Mouse (Mus musculus) stomach, embryonic 15.5 days (tissue): ENCODE measurements around the gene Ifitm10. TPM values are rescaled to one million over a fixed set of nuclear protein-coding genes. Genes with fewer than 3 reads are reported as not detected.
A peak's percentile ranks its signal among the peaks of the same experiment; 100 is the strongest.
"Not testable (repeated sequence)": the region's sequence is repeated elsewhere in the genome, so short reads cannot be mapped to it uniquely, and the experiment has no call there.

Experiments used
- ATAC-seq: fragments of 200-750 bp; cut with Nextera tagmentation; 2 replicates; pipeline ENCODE4 v1.8.0; 2017; ENCODE audit warnings: low read depth, moderate number of reproducible peaks, moderate TSS enrichment; ENCODE audit not compliant: insufficient read depth, low FRiP score
- H3K27ac ChIP-seq: fragments of 300-500 bp; sonication (generic); 2 replicates; pipeline ENCODE4 v1.5.1; 2015; ENCODE audit warnings: mild to moderate bottlenecking, inconsistent platforms
- H3K27me3 ChIP-seq: fragments of 300-500 bp; sonication (generic); replicated peaks from 2 replicates; pipeline ENCODE4 v1.6.1; 2015; ENCODE audit warnings: inconsistent platforms
- H3K36me3 ChIP-seq: fragments of 300-500 bp; sonication (generic); 2 replicates; pipeline ENCODE4 v1.6.1; 2015; ENCODE audit warnings: inconsistent platforms
- H3K4me1 ChIP-seq: fragments of 300-500 bp; sonication (generic); 2 replicates; pipeline ENCODE4 v1.6.1; 2015; ENCODE audit warnings: inconsistent platforms
- H3K4me2 ChIP-seq: fragments of 300-500 bp; sonication (generic); 2 replicates; pipeline ENCODE4 v1.6.1; 2015; ENCODE audit warnings: mild to moderate bottlenecking, inconsistent platforms
- H3K4me3 ChIP-seq: fragments of 300-500 bp; sonication (generic); replicated peaks from 2 replicates; pipeline ENCODE4 v1.5.1; 2015; ENCODE audit warnings: inconsistent platforms
- H3K9ac ChIP-seq: fragments of 300-500 bp; sonication (generic); 2 replicates; pipeline ENCODE4 v1.6.1; 2015; ENCODE audit warnings: inconsistent platforms
- H3K9me3 ChIP-seq: fragments of 300-500 bp; sonication (generic); 2 replicates; pipeline ENCODE4 v1.6.1; 2016; ENCODE audit warnings: inconsistent platforms
- WGBS: fragments of 180-500 bp; shearing (Covaris S2); methylation state at CpG from one replicate; pipeline ENCODE4 v1.1.7; 2015; 5-methylcytosine and 5-hydroxymethylcytosine counted together
- polyA plus RNA-seq: library from polyadenylated mRNA; unstranded; fragments of >200 nt; fragmentation: Nextera tagmentation; extraction: Ambion mirVana; gene quantifications from 2 replicates; pipeline ENCODE4 v1.2.1, GENCODE M21; 2015

The Ifitm10 gene
- polyA plus RNA-seq, 1 experiment from 2014 or later: 2.8 TPM

DNA sequence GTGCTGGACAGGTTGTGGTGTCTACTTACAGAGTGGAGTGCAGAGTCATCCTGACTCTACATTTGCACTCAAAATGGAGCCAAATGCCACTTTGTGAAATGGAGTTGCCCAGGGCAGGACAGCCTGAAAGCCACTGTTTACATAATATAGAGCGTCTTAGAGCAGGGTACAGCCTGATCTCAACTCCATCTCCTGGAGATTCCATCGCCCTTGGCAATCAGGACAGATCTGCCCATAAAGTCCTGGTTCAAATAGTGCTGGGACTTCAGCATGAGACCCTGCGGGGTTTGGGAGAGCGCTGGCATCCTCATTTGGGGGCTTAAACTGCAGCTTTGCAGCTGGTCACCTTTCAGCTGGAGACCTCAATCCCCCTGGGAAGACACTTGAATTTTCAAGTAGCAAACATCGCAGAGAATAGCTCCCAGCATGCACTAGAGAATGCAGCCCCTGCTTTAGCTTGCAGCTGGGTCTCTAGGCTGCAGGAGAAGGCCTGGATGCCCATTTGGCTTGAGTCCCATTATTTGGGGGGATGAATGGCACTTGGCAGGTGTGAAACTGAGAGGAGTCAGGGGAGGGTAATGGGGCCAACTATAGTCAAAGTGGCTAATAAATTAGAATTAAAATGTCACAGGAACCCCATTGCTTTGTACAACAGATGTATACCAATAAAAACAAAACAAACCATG lies 58.8 kb downstream of the Ifitm10 start:
- no peaks in the 10 kb centered on the region for H3K27me3 ChIP-seq
- no peak overlapping the region for H3K4me3 ChIP-seq
- H3K4me2 ChIP-seq: no peak overlapping the region
- H3K9ac ChIP-seq: no peak overlapping the region
- no peak overlapping the region for H3K27ac ChIP-seq
- H3K4me1 ChIP-seq: peaks cover 5% of the 10 kb centered on the region; the same call in 1 of the 2 replicates
- H3K9me3 ChIP-seq: no peaks in the 10 kb centered on the region
- no peak for ATAC-seq
- WGBS: 61% methylated on average over 5 of the region's 5 CpGs
- no peaks in the 10 kb centered on the region for H3K36me3 ChIP-seq

DNA sequence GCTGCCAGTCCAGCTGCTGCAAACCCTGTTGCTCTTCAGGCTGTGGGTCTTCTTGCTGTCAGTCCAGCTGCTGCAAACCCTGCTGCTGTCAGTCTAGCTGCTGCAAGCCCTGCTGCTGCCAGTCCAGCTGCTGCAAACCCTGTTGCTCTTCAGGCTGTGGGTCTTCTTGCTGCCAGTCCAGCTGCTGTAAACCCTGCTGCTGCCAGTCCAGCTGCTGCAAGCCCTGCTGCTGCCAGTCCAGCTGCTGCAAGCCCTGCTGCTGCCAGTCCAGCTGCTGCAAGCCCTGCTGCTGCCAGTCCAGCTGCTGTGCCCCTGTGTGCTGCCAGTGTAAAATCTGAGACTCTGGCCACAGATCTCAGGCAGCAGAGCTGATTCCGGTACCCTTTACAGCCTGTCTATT lies 69.6 kb downstream of the Ifitm10 start:
- not testable (repeated sequence) for H3K9ac ChIP-seq, ATAC-seq, H3K4me2 ChIP-seq, H3K4me1 ChIP-seq, H3K9me3 ChIP-seq, H3K36me3 ChIP-seq, H3K4me3 ChIP-seq, H3K27me3 ChIP-seq, H3K27ac ChIP-seq
- 76% methylated on average over 1 of the region's 1 CpGs for WGBS

DNA sequence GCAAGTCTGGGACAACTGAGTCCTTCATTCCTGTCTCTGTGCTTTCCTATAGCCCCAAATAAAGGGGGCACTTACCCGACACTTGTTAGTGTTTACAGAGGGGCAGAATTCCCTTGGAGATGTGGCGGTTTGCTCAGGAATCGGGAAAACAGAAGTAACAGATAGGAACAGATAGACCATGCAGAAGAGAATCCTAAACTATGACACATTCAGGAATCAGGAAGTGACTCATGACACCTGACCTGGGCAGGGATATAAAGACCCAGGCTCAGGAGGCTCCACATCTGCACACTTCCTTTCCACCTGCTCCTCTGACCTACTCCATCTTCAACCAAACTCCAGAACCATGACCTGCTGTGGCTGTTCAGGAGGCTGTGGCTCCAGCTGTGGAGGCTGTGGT lies 70.3 kb downstream of the Ifitm10 start, which contains the start of gene Krtap5-4:
Gene Krtap5-4 (plus strand): TSS at position 301 of the 400 bp plus-strand sequence.
- Histone ChIP-seq H3K9ac (no peak within 1 kb of the TSS), H3K4me3 (no peak within 1 kb of the TSS), H3K9me3 (no peaks in the 10 kb centered on the region), H3K4me1 (no peaks in the 10 kb centered on the region), H3K4me2 (no peak within 1 kb of the TSS), H3K27me3 (no peaks in the 10 kb centered on the region), H3K27ac (no peak within 1 kb of the TSS), H3K36me3 (no peaks in the 10 kb centered on the region)
- ATAC-seq: no peak
- 38% methylated on average over 3 of the region's 3 CpGs for WGBS

DNA sequence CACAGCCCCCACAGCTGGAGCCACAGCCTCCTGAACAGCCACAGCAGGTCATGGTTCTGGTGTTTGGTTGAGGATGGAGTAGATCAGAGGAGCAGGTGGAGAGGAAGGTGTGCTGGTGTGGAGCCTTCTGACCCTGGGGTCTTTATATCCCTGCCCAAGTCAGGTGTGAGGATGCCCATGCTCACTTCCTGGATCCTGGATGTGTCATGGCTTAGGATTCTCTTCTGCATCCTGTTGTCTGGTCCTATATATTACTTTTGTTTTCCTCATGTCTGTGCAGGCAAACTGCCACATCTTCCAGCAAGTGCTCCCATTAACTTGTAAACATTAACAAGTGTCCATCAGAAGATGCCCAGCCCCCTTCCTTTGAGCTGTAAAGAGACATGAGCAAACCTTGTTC lies 76.5 kb downstream of the Ifitm10 start, which contains the start of gene Krtap5-1:
Gene Krtap5-1 (minus strand): TSS at position 101 of the 400 bp plus-strand sequence.
- not testable (repeated sequence) for H3K4me1 ChIP-seq, H3K27ac ChIP-seq, ATAC-seq, H3K27me3 ChIP-seq, H3K4me2 ChIP-seq, H3K36me3 ChIP-seq, H3K9ac ChIP-seq, H3K9me3 ChIP-seq, H3K4me3 ChIP-seq

DNA sequence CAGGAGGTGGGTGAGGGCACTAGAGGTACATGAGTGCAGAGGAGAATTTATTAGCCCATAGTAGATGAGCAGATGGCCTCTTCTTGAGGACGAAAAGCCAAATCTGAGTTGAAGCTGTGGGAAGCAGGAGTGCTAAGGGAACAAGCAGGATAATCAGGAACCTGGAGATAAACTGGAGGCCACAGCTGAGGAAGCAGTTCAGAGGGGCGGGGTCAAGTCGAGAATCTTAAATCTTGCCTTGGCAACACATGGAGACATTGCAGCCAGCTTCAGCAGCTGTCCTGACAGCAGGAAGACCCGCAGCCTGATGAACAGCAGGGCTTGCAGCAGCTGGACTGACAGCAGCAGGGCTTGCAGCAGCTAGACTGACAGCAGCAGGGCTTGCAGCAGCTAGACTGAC lies 77.4 kb downstream of the Ifitm10 start:
- 18% methylated on average over 4 of the region's 4 CpGs for WGBS
- H3K27me3 ChIP-seq, H3K9me3 ChIP-seq, H3K4me1 ChIP-seq, H3K9ac ChIP-seq, H3K4me2 ChIP-seq, H3K36me3 ChIP-seq, H3K27ac ChIP-seq, H3K4me3 ChIP-seq, ATAC-seq: not testable (repeated sequence)

DNA sequence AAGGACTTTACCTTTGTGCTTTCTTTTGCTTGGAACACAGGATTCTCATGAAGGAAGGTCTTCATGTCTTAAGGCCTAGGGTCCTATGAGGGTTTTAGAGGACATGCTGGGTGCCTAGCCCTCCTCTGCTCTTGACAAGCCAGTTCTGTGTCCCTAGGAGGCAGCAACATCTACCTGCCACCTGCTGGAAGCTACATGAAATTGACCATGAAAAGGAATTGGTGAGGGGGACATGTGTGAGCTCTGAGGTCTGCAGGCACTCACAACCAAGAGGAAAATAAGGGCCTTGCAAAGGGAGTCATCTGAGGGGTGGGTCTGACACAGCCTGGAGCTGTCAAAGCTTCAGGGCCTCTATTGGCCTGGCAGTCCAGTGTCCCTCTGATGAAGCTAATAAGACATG lies 78.1 kb downstream of the Ifitm10 start:
- no peak for ATAC-seq
- no peak overlapping the region for H3K9ac ChIP-seq

DNA sequence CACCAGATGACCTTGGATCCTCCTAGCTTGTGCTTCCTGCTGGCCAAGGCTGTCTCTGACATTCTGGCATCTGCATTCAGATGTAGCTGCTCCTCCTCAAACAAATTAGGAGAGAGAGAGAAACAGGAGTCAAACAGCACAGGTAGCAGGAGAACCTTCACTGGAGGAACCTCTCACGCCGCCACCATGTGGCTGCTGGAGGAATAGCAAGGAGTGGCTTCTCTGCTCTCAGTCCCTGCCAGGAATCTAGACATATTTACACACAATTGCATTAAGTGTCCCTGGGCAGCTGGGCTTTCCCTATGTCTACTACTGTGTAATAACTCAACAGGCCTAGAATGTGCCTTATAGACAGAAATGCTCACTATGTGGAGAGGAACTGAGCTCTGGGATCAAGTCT lies 79.7 kb downstream of the Ifitm10 start:
- ATAC-seq, H3K9me3 ChIP-seq, H3K4me2 ChIP-seq, H3K27ac ChIP-seq, H3K4me3 ChIP-seq, H3K4me1 ChIP-seq, H3K27me3 ChIP-seq, H3K9ac ChIP-seq, H3K36me3 ChIP-seq: not testable (repeated sequence)
- WGBS: 2% methylated on average over 2 of the region's 2 CpGs

More for the DNA sequence above, 78.1 kb downstream of the Ifitm10 start:
- Histone ChIP-seq H3K4me3 (no peak overlapping the region), H3K27me3 (no peaks in the 10 kb centered on the region), H3K4me1 (no peaks in the 10 kb centered on the region), H3K4me2 (no peak overlapping the region), H3K36me3 (no peaks in the 10 kb centered on the region), H3K9me3 (no peaks in the 10 kb centered on the region), H3K27ac (no peak overlapping the region)

DNA sequence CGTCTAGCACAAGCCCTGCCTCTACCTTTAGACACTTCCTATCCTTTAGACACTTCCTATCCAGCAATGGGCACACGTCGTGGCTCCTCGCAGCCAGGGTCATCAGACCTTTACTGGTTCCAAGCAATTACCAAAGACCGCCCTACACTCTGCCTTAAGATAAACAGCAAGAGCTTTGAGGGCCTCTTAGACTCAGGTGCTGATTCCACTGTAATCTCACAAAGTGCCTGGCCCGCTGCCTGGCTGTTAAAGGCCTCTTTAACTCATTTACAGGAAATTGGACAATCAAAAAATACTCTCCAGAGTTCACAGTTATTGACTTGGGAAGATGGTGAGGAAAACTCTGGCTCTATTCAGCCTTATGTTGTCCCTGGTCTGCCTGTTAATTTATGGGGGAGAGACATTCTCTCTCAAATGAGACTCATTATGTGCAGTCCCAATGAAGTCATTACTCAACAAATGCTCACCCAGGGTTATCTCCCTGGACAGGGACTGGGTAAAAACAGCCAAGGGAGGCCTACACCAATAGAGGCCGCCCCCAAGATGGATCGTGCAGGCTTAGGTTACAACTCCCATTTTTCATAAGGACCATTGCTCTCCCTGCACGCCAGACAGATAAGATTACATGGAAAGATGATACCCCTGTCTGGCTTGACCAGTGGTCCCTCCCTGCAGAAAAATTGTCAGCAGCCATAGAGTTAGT lies 87.5 kb downstream of the Ifitm10 start:
- H3K4me2 ChIP-seq, ATAC-seq, H3K9me3 ChIP-seq, H3K36me3 ChIP-seq, H3K4me3 ChIP-seq, H3K4me1 ChIP-seq, H3K27ac ChIP-seq, H3K27me3 ChIP-seq, H3K9ac ChIP-seq: not testable (repeated sequence)
- WGBS: 46% methylated on average over 9 of the region's 9 CpGs

DNA sequence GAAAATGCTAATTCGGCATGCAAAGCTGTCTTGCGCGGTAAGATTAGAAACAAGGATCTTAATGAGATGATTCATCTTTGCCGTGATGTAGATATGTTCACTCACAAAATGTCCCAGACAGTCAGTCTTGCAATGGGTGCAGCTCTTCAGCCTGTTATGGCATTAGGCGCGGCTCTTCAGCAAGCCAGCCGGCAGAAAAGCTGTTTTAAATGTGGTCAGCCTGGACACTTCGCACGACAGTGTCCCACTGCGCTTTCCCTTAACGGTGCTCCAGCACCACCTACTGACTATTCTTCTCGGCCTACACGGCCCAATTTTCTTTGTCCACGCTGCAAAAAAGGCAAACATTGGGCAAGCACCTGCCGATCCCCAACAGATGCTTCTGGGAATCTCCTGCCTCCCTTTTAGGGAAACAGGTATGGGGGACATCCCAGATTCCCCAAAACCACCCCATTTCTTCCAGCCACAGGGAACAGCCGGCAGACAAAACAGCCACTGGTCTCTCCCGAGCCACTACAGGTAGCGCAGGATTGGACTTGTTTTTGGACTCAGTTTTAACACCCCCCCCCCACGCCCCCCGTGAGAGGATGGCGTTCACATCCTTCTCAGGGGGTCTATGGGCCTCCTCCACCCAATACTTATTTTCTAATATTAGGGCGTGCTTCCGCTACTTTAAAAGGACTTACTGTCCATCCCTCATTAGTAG lies 88.3 kb downstream of the Ifitm10 start:
- H3K4me2 ChIP-seq: peak overlapping the region; percentile 74
- no peaks in the 10 kb centered on the region for H3K9me3 ChIP-seq
- no peaks in the 10 kb centered on the region for H3K36me3 ChIP-seq
- no peak overlapping the region; the same call in 1 of the 2 replicates for H3K9ac ChIP-seq
- H3K4me1 ChIP-seq: 0 out of 2 replicates have a peak, but pooled peaks cover 7% of the 10 kb centered on the region
- H3K27me3 ChIP-seq: no peaks in the 10 kb centered on the region
- 19% methylated on average over 23 of the region's 23 CpGs for WGBS
- no peak for ATAC-seq
- no peak overlapping the region for H3K27ac ChIP-seq
- peak overlapping the region; percentile 59 for H3K4me3 ChIP-seq

DNA sequence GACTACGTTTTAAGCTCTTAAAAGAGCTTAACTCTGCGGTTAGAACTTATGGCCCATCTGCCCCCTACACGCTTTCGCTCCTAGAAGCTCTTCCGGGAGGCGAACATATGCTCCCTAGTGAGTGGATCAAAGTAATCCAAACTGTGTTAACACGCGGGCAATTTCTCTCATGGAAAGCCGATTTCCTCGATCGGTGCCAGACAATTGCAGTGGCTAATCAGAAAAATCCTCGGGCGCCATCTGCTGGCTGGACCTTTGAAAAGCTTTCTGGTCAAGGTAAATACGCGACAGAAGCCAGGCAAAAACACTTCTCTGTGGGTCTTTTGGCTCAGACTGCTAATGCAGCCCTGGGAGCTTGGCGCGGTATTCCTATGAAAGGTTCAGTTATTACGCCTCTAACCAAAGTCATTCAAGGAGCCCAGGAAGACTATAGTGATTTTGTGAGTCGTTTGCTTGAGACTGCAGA lies 88.9 kb downstream of the Ifitm10 start:
- Histone ChIP-seq H3K4me2 (peak overlapping the region; percentile 74), H3K27me3 (no peaks in the 10 kb centered on the region), H3K36me3 (no peaks in the 10 kb centered on the region), H3K4me3 (peak overlapping the region; percentile 59), H3K9me3 (no peaks in the 10 kb centered on the region), H3K27ac (peak overlapping the region; percentile 89), H3K9ac (peak overlapping the region; percentile 48; the same call in 1 of the 2 replicates), H3K4me1 (0 out of 2 replicates have a peak, but pooled peaks cover 7% of the 10 kb centered on the region)
- ATAC-seq: peak; percentile 83; the same call in 1 of the 2 replicates
- under 1% methylated on average over 19 of the region's 19 CpGs for WGBS

DNA sequence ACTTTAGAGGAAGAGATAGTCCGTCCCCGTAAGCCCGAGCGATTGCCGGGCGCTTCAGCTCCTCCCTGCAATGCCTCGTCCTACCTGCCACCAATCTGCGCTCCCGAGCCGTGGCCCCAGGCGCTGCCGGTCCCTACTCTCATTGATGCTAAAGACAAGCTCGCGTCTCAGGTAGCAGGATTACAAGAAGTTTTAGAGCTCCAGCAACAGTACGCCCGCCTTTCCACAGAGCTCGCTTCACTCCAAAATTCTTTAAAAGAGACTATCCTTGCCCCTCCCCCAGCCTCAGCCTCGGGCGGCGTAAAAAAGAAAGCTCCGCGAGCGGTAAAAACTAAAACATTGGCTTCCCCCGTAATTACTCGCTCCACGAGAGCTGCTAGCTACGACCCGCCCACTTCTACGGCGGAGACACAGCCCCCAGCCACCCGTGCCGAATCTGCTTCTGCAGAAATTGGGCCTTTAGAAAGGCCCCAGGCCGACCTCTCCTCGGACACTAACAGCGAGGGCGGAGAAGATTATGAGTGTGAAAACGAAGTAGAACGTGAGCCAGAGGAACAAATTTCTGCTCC lies 89.4 kb downstream of the Ifitm10 start:
- WGBS: under 1% methylated on average over 38 of the region's 38 CpGs
- peak; percentile 62; the same call in 1 of the 2 replicates for ATAC-seq
- peak overlapping the region; percentile 48 for H3K9ac ChIP-seq
- no peaks in the 10 kb centered on the region for H3K36me3 ChIP-seq
- 0 out of 2 replicates have a peak, but pooled peaks cover 7% of the 10 kb centered on the region for H3K4me1 ChIP-seq
- peak overlapping the region; percentile 59 for H3K4me3 ChIP-seq
- peak overlapping the region; percentile 74 for H3K4me2 ChIP-seq
- H3K27ac ChIP-seq: peak overlapping the region; percentile 89
- H3K9me3 ChIP-seq: no peaks in the 10 kb centered on the region
- H3K27me3 ChIP-seq: no peaks in the 10 kb centered on the region
